11 mouse cellular contexts compared by ENCODE assay signal in the genomic region with DNA sequence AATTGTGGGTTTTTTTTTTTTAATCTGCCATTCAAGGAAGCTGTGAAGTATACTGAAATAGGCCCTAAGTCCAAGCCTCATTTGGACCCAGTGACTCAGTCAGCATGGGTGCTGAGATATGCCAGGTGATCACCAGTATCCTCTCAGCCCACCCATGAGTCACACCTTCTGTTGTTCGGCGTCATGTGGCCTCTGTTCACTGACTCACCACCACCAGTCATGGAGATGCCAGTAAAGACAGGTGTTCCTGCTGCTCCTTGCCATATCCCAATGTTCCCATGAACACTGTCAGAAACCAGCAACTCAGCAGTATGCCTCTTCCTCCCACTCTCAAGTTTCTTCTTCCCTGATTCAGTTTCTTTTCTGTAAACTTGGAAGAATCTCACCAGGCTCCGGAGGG. TPM values are rescaled to one million over a fixed set of nuclear protein-coding genes. Genes with fewer than 3 reads are reported as not detected.
DNase-seq lines count a peak whose midpoint lies in the region; ATAC-seq lines count a peak whose summit lies in the region.
"Had no signal": no experiment of that assay in that cellular context is flagged by ENCODE, and none has a peak within 500 bp of the region (broad histone marks: within the 10 kb centered on the region; RNA-seq: fewer than 3 reads in every experiment).

No protein-coding gene starts in this region.

- DNase-seq in right cerebral cortex, adult 2 months (ENCODE audit: low spot score in 2 of 2), result peak; percentile 75 to 81
- DNase-seq in right cerebral cortex, postnatal 4 days, result no peak
- DNase-seq in cerebellum, adult 9-10 months, result peak; percentile 95
- DNase-seq in layer of hippocampus, adult 9-11 months, result peak; percentile 84
- DNase-seq in kidney, postnatal 14 days, result no peak
- DNase-seq in midbrain, embryonic 11.5 days (ENCODE audit: low spot score, missing footprints), result no peak
- DNase-seq in lung, adult 18-20 months, result no peak

- no peak overlapping the region for H3K9ac ChIP-seq in midbrain, embryonic 11.5 days (ENCODE audit: low read length)
- H3K9ac ChIP-seq: embryonic facial prominence, embryonic 15.5 days; heart, embryonic 15.5 days; lung, embryonic 14.5 days; midbrain, embryonic 15.5 days had no signal

- no peaks in the 10 kb centered on the region for H3K4me1 ChIP-seq in midbrain, embryonic 11.5 days (ENCODE audit: control insufficient read depth, insufficient read depth, low read length)
- H3K4me1 ChIP-seq: embryonic facial prominence, embryonic 15.5 days; heart, embryonic 15.5 days had no signal

- WGBS in midbrain, embryonic 11.5 days, result 88% methylated on average over 3 of the region's 3 CpGs

- H3K27ac ChIP-seq in midbrain, embryonic 11.5 days (ENCODE audit: low read depth, low read length), result no peak overlapping the region
- H3K27ac ChIP-seq: embryonic facial prominence, embryonic 15.5 days; heart, embryonic 15.5 days; midbrain, embryonic 15.5 days had no signal

- no peaks in the 10 kb centered on the region for H3K9me3 ChIP-seq in midbrain, embryonic 11.5 days (ENCODE audit: control insufficient read depth, low read length)
- H3K9me3 ChIP-seq: embryonic facial prominence, embryonic 15.5 days; heart, embryonic 15.5 days; midbrain, embryonic 15.5 days had no signal

- no peak for ATAC-seq in midbrain, embryonic 11.5 days (ENCODE audit: low FRiP score)
- ATAC-seq: midbrain, embryonic 15.5 days had no signal

- no peak overlapping the region for H3K4me2 ChIP-seq in midbrain, embryonic 11.5 days
- H3K4me2 ChIP-seq: embryonic facial prominence, embryonic 15.5 days; heart, embryonic 15.5 days; lung, embryonic 14.5 days; midbrain, embryonic 15.5 days had no signal

- H3K36me3 ChIP-seq in midbrain, embryonic 11.5 days (ENCODE audit: control insufficient read depth, insufficient read depth, low read length), result no peaks in the 10 kb centered on the region
- H3K36me3 ChIP-seq: embryonic facial prominence, embryonic 15.5 days; heart, embryonic 15.5 days; midbrain, embryonic 15.5 days had no signal

- no peaks in the 10 kb centered on the region for H3K27me3 ChIP-seq in midbrain, embryonic 11.5 days (ENCODE audit: control insufficient read depth, insufficient read depth, low read length)
- H3K27me3 ChIP-seq: embryonic facial prominence, embryonic 15.5 days; heart, embryonic 15.5 days; midbrain, embryonic 15.5 days had no signal

- no peak overlapping the region for H3K4me3 ChIP-seq in midbrain, embryonic 11.5 days (ENCODE audit: low read depth, low read length)
- H3K4me3 ChIP-seq: embryonic facial prominence, embryonic 15.5 days; heart, embryonic 15.5 days; midbrain, embryonic 15.5 days had no signal

RNA-seq across cellular contexts. Expression of gene Cavin2, which starts 45.6 kb away (rescaled TPM):
- 4.9 and 5.0 TPM in 2 replicates for polyA plus RNA-seq in midbrain, embryonic 11.5 days (2014; fragmentation: Nextera tagmentation; extraction: Ambion mirVana)

Comparison
In these comparisons a context has a peak if more than half of its experiments do, and no peak if none do; other contexts are left out.
1. DNase-seq: peak in right cerebral cortex, adult 2 months (2 of 2), cerebellum, adult 9-10 months (single experiment) and layer of hippocampus, adult 9-11 months (single experiment); none in right cerebral cortex, postnatal 4 days (single experiment), kidney, postnatal 14 days (single experiment), midbrain, embryonic 11.5 days (single experiment) and lung, adult 18-20 months (0 of 2).